Mouse (Mus musculus) thymus, adult 2 months (tissue): ENCODE data around the gene Anapc7.
"Not testable (repeated sequence)": the region's sequence is repeated elsewhere in the genome, so short reads cannot be mapped to it uniquely, and the experiment has no call there.

Source experiments
- CTCF ChIP-seq: fragments of 200-500 bp; IDR thresholded peaks from 2 replicates; pipeline ENCODE4 v1.5.1; 2012; ENCODE audit warnings: mild to moderate bottlenecking, control low read depth, low read length, moderate library complexity, borderline replicate concordance; ENCODE audit not compliant: control insufficient read depth, poor library complexity, insufficient read depth; ENCODE audit errors: extremely low read depth
- POLR2A ChIP-seq: fragments of 200-500 bp; IDR thresholded peaks from 2 replicates; pipeline ENCODE4 v1.6.1; 2012; ENCODE audit warnings: mild to moderate bottlenecking, low read length, control low read depth, moderate library complexity; ENCODE audit not compliant: control insufficient read depth, poor library complexity, insufficient read depth; ENCODE audit errors: extremely low read depth

- TF ChIP-seq POLR2A, CTCF: not testable (repeated sequence)
Measured at GRCm38 (mm10) chr5:122486243-122486642, 64.8 kb downstream of the Anapc7 start.
